Mouse (Mus musculus) mature B cell (primary cell): ENCODE results near the gene Tubgcp6.

ENCODE experiments used
- in situ Hi-C: fragments of 300-500 bp; cut with MboI; formaldehyde crosslinking; loops from 2 replicates; pipeline ENCODE4 v1.14.3; 2019

The Tubgcp6 gene

DNA sequence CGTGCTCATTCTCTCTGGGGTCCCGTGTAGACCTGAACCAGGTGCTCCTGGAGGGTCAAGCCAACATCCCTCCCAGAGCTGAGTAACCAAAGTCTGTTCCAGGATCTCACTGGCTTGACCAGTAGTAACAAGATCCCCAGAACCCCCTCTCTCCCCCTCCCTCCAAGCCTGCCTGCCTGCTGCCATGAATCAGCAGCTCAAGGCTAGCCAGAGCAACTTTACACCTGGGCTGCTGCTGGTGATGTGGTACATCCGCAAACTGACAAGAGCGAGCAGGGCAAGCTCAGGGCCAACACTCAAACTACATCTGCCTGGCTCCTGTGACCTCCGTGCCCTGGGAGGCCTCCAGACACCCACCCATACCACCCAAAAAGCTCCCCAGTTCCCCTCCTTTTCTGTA is 18.5 kb upstream of the Tubgcp6 start:
- in situ Hi-C loops = no loop called here

DNA sequence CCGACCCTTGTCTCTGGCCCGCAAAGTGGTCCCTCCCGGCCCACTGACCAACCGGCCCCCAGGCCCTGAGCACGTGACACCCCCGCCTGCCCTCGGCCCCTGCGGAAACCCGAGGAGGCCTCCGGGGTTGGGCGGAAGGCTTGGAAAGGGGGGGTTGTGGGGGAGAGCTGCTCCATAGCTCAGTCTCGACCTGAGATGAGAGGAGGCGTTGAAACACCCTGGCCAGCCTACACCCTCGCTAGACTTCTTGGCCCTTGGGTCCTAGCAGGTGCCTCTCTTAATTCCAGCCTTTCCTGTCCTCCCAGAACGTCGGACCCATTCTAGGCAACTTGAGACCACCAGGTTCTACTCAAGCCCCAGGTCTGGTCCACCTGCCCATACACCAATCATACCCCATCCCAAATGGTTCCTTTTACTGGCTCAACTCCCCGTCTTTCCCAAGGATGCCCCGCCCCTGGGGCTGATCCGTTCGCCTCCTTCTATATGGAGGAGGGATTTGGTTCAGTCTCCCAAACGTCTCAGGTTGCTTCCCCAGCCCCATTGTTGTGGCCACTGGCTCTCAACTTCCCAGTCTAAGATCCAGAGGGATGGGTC is 17.8 kb upstream of the Tubgcp6 start, which contains the start of gene Mapk12:
Mapk12 (minus strand) TSS at position 45 of the 594 bp plus-strand sequence.
- in situ Hi-C loops = no loop called here

DNA sequence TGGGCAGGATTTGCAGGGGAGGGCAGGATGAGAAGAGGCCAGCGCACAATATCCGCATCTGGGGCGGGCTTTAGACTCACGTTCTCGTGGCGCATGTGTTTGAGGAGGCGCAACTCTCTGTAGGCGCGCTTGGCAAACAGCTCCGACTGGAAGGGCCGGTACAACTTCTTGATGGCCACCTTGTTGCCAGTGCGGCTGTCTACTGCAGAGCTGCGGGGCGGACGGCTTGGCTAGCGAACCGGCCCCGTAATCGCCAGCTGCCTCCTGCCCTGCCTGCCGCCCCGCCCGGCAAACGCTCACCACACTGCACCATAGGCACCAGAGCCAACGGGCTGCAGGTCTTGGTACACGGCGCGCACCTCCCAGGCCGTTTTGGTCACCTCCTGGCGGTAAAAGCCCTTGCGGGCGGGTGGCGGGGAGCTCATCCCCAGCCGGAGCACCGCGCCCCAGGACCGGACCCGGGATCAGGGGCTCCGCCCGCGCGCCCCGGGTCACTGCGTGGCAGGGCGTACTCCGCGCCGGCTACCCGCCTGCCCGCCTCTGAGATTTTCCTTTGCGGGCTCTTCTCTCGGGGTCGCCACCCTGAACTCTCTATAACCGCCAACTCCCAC is 17.2 kb upstream of the Tubgcp6 start:
- in situ Hi-C loops = no loop called here

DNA sequence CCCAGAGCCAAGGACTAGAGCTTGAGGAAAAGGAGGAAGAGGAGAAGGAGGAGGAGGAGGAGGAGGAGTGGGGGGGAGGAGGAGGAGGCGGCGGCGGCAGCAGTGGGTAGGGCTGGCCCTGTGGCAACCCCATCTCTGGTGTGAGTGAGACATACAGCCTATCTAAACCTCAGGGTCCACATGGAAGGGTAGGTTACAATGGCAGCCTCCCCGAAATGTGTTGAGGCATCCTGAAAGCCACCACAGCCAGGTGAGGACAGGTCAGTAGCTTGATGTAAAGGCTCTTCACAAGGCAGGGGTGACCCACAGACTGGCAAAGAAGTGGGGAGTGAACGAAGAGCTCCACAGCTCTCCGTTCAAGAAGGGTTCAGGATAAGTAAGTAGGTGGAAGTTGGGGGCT is 15.6 kb upstream of the Tubgcp6 start:
- in situ Hi-C loops = no loop called here

DNA sequence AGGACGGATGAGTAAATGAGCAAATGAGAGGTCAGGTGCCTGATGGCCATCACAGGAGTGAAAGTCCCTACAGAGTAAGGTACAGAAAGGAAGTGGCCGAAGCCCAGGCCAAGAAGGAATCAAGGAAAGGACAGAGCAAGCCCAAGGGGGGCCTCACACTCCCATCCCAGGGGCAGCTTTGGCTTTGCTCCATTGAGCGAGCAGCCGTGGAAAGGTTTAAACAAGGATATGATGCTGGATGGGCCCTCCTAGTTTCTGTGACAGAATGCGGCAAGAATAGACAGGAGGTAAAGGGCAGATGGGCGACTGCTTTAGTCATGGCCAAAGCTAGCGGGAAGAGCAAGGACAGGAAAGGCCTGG is 15.1 kb upstream of the Tubgcp6 start:
- in situ Hi-C loops = no loop called here

DNA sequence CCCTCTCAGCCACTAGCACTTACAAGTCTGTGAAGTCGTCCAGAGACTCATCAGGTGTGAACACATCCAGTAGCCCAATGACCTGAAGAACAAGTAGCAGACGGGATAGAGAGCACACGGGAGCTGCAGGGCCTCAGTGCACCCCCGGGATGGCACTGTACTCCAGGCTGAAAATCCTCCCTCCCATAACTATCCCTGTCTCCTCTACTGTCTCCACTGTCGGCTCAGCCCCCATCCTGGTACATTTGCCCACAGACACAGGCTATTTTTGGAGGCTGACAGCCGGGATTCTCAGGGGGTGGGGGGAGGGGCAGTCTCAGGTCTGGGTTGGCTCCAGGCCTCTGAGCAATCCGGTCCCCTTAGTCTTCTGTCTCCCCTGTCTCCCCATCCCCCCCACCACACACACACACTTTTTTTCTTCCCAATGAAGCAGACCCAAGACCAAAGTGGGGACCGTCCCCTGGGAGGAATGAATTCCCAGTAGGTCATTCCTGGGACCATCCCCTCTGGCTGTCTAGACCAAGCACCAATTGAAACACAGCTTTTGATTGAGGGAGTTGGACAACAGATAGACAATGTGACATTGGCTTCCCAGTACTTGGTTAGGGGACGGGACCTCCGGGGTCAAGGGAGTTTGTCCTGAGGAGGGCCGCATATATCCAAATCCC is 14.6 kb upstream of the Tubgcp6 start:
- in situ Hi-C loops = no loop called here

DNA sequence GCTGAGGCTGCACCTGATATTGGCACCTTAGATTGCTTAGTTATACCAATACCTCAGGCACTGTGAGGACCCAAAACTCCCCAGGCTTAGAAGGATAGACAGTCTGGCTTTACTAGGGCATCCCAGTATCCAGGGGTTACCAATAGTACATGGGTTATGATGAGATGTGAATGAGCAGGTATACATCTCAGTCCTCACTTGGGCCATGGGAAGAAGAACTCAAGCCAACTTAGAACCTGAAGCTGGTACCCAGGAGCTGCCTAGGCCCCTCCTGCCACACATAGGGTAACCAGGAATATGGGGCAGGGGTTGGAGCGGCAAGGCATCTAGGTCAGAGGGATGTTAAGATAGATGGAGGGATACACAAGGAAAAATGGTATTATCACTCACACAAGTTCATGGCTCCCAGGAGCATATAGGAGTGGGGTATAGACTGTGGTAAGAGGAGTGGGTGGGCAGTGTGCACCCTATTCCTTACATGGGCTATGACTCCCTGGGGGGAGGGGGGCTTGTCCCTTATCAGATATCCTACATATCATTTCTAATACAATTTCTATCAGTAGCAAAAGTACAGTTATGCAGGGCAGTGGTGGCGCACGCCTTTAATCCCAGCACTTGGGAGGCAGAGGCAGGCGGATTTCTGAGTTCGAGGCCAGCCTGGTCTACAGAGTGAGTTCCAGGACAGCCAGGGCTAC is 13.7 kb upstream of the Tubgcp6 start:
- in situ Hi-C loops = no loop called here

DNA sequence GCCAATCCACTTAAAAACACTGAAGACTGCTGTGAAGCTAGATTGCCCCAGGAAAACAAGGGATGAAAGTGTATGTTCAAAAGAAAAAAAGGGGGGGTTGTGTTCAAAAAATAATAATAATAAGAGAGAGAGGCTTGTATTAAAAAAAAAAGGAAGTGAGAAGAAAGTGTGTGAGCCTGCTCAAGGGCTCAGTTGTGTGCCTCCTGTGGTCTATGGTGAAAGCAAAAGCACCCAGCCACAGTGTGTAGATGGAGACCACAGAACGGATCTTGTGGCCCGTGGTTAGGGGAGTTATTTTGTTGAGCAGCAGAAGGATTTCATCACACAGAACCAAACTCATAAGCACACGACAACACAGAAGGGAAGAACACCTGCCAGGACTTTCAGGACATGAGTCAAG is 8.4 kb upstream of the Tubgcp6 start:
- in situ Hi-C loops = no loop called here

DNA sequence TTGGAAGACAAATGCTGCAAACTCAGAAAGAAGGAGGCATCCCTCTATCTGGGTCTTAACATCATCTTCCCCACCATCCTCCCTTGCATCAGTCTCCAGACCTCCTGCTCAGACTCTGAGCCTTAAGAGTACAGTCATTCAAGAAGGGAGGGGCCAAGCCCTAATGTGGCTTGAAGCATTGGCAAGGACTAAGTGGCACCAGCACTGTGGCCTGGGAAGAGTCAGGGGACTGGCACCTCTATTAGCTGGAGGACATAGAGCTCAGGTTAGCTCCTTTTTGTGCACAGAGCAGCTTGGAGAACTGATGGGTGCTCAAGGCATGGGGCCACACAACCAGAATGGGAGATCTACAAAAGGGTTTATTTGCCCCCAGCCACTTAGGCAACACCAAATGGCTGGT is 7.3 kb upstream of the Tubgcp6 start:
- in situ Hi-C loops = no loop called here

DNA sequence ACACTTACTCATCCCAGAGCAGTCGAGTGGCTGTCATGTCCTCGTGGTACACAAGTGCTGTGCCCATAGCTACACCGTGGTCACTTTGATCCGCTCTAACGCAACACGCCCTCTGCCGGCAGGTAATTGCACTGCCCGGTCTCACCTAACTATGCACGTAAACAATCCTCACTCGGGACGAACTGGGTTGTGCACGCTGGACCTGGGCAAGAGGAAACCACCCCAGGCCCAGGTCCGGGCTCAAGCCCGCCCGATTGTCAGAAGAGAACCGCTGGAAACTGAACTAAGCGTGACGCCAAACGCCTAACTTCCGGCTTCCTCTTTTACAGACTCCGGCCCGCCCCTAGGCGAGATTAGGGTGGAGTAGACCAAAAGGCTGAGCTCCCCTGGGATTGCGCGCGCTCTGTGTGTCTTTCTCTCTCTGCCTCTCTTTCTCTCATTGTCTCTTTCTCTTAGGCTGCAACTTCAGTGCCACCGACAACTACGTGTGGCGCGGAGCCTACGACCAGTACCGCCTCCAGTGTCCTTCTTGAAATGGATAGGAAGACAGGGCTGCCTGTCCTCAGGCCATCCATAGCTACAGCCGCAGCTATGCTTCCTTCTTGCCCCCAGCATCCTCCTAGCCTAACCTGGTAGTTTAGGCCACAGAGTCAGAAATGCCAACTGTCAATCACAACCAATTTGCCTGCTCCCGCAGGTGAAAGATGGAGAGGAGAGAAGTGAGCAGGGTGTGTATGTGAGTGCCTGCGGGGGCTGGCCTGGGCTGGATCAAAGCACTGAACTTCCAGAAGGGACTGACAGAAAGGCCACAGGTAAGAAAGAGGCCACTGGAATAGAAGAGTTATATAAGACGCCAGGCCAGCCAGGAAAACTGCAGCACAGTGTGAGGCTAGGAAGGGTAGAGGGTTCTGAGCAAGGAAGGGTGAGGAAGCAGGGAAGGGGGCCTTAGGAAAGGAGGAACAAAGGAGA is 5.8 kb upstream of the Tubgcp6 start, which contains the start of gene Hdac10:
Hdac10 (minus strand) TSS at position 319 of the 969 bp plus-strand sequence.
- in situ Hi-C loops = no loop called here

DNA sequence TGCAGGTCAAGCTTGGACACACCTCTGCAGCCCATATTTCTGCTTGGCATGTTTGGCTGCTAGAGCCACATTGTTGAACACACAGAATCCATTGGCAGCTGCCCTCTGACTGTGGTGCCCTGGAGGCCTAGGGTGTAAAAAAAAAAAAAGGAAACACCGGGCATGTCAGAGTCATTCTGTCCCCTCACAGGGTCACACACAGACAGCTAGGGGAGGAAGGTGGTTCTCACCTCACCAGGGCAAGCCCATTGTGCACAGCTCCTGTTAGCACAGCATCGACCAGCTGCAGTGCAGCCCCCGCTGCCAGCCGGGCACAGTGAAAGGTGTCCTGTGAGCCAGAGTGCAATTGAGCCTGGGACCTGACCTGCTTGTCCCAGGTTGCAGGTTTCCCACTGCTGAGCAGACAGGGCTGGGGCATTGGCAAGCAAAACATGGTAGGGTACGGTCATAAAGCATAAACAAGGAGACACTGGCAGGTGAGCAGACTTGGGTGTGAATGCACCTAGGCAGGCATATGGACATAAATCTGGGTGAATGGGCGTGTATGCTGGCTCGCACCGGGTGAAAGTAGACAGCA is 4.5 kb upstream of the Tubgcp6 start:
- in situ Hi-C loops = no loop called here

DNA sequence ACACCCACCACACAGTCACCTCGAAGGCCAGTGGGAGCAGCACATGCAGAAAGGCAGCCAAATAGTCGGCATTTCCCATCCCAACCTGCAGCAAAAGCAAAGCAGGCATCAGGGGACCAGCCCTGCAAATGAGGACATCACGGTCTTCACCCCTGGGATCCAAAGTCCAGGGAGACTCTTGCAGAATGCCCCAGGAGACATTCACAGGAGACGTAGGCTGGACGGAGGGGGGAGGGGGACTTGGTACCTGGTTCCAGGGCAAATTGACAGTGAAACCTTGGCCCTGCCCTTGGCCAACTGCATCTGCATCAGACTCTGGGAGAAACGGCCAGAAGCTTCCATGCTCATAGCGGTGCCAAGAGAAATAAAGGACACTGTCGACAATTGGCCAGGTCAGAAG is 3.7 kb upstream of the Tubgcp6 start:
- in situ Hi-C loops = no loop called here

DNA sequence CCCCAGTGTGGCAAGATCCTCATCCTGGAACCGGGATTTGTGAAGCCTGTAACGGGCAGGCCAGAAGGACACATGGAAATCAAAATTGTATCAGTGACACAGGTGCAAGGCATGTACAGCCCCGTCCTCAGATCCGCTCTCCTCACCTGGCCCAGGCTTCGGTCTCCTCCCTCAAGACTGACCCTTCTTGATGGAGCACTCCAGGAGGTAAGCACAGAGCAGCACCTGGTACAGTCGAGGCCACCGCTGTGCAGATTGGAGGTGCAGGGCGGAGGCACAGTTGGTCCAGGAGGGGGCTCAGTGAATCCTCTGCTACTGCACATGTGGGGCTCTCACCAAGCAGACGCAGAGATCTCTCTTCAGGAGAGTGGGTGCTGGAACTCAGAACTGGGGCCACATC is 2.4 kb upstream of the Tubgcp6 start:
- in situ Hi-C loops = no loop called here

DNA sequence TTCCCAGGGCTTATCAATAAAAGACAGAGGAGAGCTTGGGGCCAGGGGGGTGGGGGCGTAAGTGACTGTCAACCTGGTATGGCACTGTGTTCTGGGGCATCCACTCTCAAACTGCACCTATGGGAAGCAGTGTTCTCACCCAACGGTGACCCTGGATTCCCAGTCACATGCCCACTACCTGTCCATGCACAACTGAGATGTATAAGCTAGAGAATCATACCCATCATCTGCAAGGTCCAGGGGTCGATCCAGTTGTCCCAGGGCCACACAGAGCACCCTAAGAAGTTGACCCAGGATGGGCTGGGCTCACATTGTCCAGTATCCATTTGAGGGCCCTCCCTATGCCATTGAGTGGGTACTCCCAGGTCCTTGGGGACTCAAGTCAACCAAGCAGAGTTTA is 1.4 kb upstream of the Tubgcp6 start:
- in situ Hi-C loops = no loop called here

DNA sequence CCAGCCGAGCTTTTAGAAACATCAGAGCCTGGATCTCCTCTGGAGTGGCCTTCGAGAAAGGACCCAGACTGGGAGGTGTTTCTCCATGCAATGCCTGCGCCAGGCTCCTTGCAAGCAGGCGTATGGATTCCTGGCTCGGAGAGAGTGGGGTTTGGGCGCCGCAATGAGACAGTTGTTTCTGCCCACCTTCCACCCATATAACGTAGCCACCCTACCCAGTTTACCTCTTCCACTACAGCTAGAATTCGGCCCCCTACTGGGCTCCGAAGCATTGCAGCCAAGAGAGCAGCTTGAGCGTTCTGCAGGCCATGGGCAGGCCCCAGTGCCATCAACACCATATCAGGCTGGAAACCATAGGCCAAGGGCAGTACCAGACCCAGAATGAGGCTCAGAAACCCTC is 683 bp upstream of the Tubgcp6 start:
- in situ Hi-C loops = no loop called here

DNA sequence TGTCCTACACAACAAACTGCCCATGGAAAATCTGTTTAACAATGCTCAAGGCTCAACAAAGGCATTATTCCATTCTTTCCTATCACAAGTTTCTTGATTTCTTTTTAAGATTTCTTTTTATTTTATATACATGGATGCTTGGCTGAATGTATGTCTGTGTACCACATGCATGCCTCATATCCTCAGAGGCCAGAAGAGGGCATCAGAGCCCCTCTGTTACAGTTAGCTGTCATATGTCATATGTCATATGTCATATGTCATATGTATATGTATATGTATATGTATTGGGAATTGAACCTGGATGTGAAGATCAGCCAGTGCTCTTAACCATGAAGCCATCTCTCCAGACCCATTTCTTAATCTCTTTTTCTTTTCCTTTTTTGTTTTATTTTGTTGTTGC is 4.9 kb downstream of the Tubgcp6 start:
- in situ Hi-C loops = no loop called here

DNA sequence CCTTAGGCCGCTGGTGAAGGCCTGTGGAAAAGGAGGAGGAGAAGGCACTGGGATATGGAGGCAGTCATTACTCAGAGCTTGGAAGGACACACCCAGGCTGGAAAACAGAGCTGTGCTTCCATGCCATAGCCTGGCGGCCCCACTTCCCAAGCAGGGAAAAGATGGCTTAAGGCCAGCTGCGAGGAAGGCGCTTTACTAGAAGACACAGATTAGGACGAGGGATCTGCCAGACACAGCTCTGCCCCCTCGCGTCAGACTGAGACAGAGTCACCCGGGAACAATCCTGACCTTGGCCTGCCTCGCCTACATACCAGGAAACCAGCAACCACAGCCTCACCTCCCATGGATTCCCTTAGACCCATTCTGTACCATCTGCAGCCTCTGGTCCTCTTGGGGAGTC is 12.8 kb downstream of the Tubgcp6 start:
- in situ Hi-C loops = no loop called here

DNA sequence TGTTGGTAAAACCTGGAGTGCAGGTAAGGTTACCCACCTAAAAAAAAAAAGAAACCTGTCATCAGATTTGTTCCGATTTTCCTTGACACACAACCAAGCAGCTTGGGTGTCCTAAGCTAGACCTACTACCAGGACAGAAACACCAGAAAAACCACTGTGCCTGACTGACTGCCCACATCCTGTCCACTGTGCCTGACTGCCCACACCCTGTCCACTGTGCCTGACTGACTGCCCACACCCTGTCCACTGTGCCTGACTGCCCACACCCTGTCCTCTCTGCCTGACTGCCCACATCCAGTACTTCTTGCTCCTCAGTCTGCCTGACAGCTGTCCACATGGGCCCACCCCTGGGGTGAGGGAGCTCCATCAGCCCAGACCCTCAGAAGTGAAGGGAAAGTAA is 15.9 kb downstream of the Tubgcp6 start:
- in situ Hi-C loops = no loop called here

DNA sequence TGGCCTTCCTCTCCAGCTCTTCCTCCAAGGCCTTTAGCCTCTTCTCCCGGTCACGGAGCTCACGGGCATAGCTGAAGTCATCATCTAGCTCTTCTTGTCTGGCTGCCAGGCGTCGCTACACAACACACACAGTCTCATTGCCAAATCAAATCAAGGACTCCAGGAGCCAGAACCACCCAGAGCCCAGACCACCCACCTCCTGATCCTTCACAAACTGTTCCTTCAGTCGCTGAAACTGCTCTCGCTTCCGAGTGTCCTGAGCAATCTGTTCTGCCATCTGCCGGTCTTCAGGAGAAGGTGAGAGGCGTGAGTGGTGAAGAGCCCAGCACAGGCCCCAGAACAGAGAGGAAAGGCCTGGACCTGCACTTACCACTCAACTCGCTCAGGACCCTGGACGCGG is 16.8 kb downstream of the Tubgcp6 start:
- in situ Hi-C loops = no loop called here

DNA sequence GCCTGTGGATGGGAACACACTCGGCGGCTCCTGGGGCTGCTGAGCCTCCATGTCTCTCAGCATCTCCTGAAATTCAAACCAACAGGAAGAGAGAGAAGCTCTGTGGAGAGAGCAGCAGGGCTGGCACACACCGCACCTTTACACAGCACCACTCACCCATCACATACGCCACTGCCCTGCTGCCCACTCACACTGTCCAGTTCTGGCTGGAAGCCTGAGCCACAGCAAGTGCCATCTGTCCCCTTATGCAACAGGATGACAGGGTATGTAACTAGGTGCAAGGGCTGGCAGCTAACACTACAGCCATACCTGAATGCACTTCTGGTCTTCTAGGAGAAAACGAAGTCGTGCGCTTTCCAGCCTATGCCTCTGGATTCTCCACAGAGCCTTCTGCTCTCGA is 18.5 kb downstream of the Tubgcp6 start:
- in situ Hi-C loops = no loop called here

DNA sequence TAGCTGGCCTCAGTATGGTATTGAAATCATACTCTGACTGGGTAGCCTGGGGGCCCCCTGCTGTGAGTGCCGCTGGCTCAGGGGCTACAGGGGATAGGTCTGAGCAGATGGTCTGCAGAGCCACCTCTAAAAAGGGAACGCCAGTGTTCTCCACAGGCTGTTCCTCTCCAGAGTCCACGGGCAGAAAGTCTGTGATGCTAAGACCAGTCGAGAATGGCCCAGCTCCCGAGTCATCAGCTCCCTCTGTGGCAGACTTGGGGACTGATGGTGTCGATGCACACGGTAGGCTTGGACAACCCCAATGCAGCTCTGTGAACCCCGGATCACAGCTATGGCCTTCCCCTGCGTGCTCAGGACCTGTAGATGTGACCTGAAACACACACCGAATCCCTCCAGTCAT is 19.0 kb downstream of the Tubgcp6 start:
- in situ Hi-C loops = no loop called here
